Mouse (Mus musculus) hindbrain, embryonic 10.5 days (tissue): ENCODE measurements around the gene Oprd1. TPM values are rescaled to one million over a fixed set of nuclear protein-coding genes. Genes with fewer than 3 reads are reported as not detected.

ENCODE experiments used
- DNase-seq: peaks from one replicate; pipeline ENCODE4 v3.0.0-alpha.2; 2017; ENCODE audit warnings: low spot score
- H3K27ac ChIP-seq: fragments of 300-500 bp; sonication (generic); 2 replicates; pipeline ENCODE4 v1.5.1; 2016; ENCODE audit warnings: mild to moderate bottlenecking, moderate library complexity
- H3K27me3 ChIP-seq: fragments of 300-500 bp; sonication (generic); 2 replicates; pipeline ENCODE4 v1.6.1; 2016; ENCODE audit warnings: mild to moderate bottlenecking; ENCODE audit not compliant: poor library complexity, insufficient read depth, severe bottlenecking
- H3K36me3 ChIP-seq: fragments of 300-500 bp; sonication (generic); 2 replicates; pipeline ENCODE4 v1.6.1; 2016; ENCODE audit warnings: mild to moderate bottlenecking, moderate library complexity
- H3K4me1 ChIP-seq: fragments of 300-500 bp; sonication (generic); replicated peaks from 2 replicates; pipeline ENCODE4 v1.6.1; 2016; ENCODE audit warnings: mild to moderate bottlenecking
- H3K4me3 ChIP-seq: fragments of 300-500 bp; sonication (generic); 2 replicates; pipeline ENCODE4 v1.5.1; 2016; ENCODE audit warnings: mild to moderate bottlenecking, moderate library complexity
- H3K9me3 ChIP-seq: fragments of 300-500 bp; sonication (generic); 2 replicates; pipeline ENCODE4 v1.6.1; 2016; ENCODE audit warnings: mild to moderate bottlenecking, moderate library complexity
- WGBS: fragments of 180-500 bp; shearing (Covaris S2); methylation state at CpG from one replicate; pipeline ENCODE4 v1.1.7; 2016; 5-methylcytosine and 5-hydroxymethylcytosine counted together
- polyA plus RNA-seq: library from polyadenylated mRNA; unstranded; fragments of >200 nt; fragmentation: Nextera tagmentation; extraction: Ambion mirVana; gene quantifications from 2 replicates; pipeline ENCODE4 v1.2.1, GENCODE M21; 2016

The Oprd1 gene
- polyA plus RNA-seq, 1 experiment from 2014 or later: 0.07 TPM

DNA sequence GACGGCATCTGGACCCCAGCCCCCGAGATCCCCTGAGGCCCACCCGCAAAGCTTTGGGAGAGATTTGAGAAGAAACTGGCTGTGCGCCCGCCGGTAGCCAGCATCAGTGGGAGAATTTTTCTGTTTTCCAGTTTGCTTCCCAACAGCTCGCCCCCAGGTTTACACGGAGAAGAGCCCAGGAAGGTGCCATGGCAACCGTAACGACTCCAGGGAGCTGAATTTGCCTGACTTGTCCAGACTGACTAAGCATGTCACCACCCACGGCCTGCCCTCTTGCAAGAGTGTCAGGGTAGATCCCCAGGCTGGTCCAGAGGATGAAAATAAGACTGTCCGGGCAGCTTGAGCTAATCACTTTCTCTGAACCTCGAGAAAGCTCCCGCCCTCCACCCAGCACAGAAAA, 21.4 kb upstream of the Oprd1 start:
- Histone ChIP-seq H3K9me3 (no peaks in the 10 kb centered on the region), H3K36me3 (no peaks in the 10 kb centered on the region), H3K4me1 (peaks cover 17% of the 10 kb centered on the region), H3K27me3 (no peaks in the 10 kb centered on the region), H3K4me3 (no peak overlapping the region), H3K27ac (no peak overlapping the region)
- no peak for DNase-seq
- 58% methylated on average over 14 of the region's 14 CpGs for WGBS

DNA sequence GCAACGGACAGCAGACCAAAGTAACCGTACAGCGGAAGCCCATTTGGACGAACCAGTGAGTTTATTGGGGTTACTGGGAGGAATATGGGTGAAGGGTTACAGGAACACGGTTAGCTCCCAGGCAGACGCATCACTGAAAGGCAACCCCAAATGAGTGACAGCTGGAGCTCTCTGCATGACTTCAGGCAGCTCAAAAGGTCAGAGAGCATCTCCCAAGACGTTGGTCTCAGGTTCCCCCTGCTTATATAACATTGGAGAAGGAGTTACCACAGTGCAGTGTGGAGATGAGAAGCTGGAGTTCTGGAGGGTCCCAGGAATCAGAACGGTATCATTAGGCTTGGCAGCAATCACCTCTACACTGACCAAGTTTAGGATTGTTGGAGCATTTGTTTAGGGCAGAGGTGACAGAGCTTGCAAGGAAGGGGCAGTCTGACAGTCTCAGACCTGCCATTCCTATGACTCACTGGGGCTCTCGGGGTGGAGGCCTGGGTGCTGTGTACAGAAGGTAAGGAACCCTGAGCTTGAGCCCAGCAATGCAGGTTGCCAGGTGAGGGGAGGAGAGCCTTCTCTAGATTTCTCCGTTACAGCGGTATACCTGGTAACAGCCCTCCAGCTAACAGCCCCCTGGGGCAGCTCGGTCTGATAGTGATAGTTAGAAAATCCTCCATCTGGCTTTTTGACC, 12.8 kb upstream of the Oprd1 start:
- DNase-seq: peak; percentile 23
- peak overlapping the region; percentile 29; the same call in 1 of the 2 replicates for H3K27ac ChIP-seq
- H3K9me3 ChIP-seq: peaks cover 5% of the 10 kb centered on the region; the same call in 1 of the 2 replicates
- no peaks in the 10 kb centered on the region for H3K27me3 ChIP-seq
- H3K36me3 ChIP-seq: no peaks in the 10 kb centered on the region
- no peak overlapping the region for H3K4me3 ChIP-seq
- 52% methylated on average over 12 of the region's 12 CpGs for WGBS
- H3K4me1 ChIP-seq: peaks cover 20% of the 10 kb centered on the region

DNA sequence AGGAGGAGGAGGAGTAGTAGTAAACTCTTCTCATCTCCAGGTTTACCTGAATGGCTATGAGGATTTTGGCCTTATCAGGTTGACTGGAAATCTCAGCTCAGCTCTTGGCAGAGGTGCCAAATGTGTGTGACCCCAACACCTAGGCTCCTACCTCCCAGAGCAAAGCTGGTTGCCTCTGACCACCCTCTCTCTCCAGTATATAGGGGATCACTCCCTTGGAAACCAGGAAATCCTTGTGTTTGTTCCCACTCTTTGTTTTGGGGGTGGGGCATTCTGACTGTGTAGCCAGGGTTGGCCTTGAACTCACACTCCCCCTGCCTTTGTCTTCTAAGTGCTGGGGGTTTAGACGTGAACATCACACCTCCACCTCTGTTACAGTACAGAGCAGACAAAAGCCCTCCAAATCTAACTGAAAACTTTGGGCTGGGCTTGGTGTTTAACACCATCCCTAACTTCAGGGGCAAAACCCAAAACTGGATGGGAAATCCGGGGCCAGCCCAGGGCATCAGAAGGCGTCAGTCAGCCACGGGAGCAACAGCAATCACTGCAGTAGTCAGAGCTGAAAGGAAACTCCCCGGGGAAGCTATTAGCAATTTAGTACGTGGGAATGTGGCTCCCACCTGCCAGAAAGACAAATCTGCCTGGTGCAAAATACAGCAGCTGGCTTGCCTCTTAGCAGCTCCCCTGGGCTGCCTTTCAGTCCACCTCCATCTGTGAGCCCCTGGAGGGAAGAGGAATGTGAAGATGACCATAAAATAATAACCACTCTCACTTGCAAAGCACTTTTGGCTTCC, 10.8 kb upstream of the Oprd1 start:
- no peak for DNase-seq
- no peaks in the 10 kb centered on the region for H3K27me3 ChIP-seq
- peaks cover 5% of the 10 kb centered on the region; the same call in 1 of the 2 replicates for H3K9me3 ChIP-seq
- 6% methylated on average over 6 of the region's 6 CpGs for WGBS
- H3K36me3 ChIP-seq: no peaks in the 10 kb centered on the region
- H3K27ac ChIP-seq: no peak overlapping the region
- peaks cover 20% of the 10 kb centered on the region for H3K4me1 ChIP-seq
- no peak overlapping the region for H3K4me3 ChIP-seq

DNA sequence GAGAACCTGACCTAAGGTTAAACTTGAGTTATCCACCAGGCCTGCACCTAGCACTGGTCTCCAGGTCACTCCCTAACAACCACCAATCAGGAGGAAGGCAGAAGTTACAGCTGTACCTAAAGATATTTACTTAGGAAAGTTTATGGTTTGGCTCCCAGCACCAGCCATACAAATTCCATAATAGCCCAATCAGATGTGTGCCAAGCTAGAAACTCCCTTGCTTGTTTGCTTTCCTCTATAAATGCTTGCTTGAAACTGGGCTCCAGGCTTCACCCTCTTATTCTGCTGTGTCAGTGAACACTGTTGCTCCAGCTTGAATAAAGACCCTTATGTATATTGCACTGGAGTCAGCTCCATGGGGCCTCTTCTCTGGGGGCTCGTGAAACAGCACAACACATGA, 7.4 kb upstream of the Oprd1 start:
- no peaks in the 10 kb centered on the region for H3K36me3 ChIP-seq
- WGBS: 79% methylated on average over 1 of the region's 1 CpGs
- peaks cover 13% of the 10 kb centered on the region for H3K4me1 ChIP-seq
- H3K27ac ChIP-seq: no peak overlapping the region
- H3K4me3 ChIP-seq: no peak overlapping the region
- no peak for DNase-seq
- peaks cover 5% of the 10 kb centered on the region; the same call in 1 of the 2 replicates for H3K9me3 ChIP-seq
- 0 out of 2 replicates have a peak, but pooled peaks cover 2% of the 10 kb centered on the region for H3K27me3 ChIP-seq

DNA sequence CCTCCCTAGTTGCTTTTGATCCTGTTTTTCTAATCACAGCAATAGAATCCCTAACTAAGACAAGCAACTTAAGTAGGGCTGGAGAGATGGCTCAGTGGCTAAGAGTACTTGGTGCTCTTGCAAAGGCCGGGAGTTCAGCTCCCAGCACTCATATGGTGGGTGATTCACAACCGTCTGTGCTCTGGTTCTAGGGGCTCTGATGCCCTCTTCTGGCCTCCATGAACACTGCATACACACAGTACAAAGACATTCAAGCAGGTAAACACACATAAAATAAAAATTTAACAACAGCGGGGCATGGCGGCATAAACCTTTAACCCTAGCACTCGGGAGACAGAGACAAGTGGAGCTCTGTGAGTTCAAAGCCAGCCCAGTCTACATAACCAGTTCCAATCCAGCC, 1.9 kb upstream of the Oprd1 start:
- Histone ChIP-seq H3K27me3 (peaks cover 55% of the 10 kb centered on the region), H3K36me3 (no peaks in the 10 kb centered on the region), H3K4me3 (no peak overlapping the region), H3K4me1 (peaks cover 12% of the 10 kb centered on the region), H3K27ac (no peak overlapping the region), H3K9me3 (0 out of 2 replicates have a peak, but pooled peaks cover 2% of the 10 kb centered on the region)
- 77% methylated on average over 5 of the region's 5 CpGs for WGBS
- no peak for DNase-seq

DNA sequence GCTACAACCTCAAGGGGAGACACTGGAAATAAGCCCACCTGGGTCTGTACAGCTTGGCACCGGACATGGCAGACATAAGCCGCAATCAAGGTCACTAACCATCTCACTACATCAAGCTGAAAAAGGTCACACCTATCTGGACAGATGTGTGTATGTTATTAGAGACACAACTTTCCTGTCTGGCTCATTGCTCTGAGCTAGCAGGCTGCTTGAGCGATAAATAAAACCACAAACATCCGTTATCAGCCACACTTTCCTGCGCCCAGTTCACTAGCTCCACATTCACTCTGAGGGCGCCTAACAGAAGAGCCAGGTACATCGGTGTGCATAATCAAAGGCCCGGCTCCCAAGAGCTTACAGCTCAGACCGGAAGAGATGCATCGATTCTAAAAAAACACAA, 806 bp upstream of the Oprd1 start:
- no peak overlapping the region for H3K27ac ChIP-seq
- 43% methylated on average over 10 of the region's 10 CpGs for WGBS
- peak overlapping the region; percentile 55; the same call in 1 of the 2 replicates for H3K4me3 ChIP-seq
- no peak for DNase-seq
- peaks cover 65% of the 10 kb centered on the region for H3K27me3 ChIP-seq
- H3K9me3 ChIP-seq: 0 out of 2 replicates have a peak, but pooled peaks cover 2% of the 10 kb centered on the region
- H3K36me3 ChIP-seq: no peaks in the 10 kb centered on the region
- peaks cover 12% of the 10 kb centered on the region for H3K4me1 ChIP-seq

DNA sequence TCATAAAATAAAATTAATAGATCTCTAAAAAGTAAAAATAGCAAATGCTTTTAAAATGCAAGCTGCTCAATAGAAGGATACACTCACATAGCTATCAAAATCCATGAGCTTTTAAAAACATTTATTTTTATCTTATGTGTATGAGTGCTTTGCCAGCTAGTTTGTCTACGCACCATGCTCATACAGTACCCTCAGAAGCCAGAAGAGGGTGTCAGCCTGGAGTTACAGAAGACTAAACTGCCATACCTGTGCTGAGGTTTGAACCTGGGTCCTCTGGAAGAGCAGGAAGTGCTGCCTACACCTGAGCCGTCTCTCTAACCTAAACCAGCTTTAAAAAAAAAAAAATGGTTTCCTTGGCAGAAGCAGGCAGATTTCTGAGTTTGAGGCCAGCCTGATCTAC, 5.6 kb downstream of the Oprd1 start:
- 88% methylated on average over 2 of the region's 2 CpGs for WGBS
- H3K27me3 ChIP-seq: peaks cover 34% of the 10 kb centered on the region
- H3K4me1 ChIP-seq: peaks cover under 1% of the 10 kb centered on the region
- no peak for DNase-seq
- no peaks in the 10 kb centered on the region for H3K9me3 ChIP-seq
- no peaks in the 10 kb centered on the region for H3K36me3 ChIP-seq
- no peak overlapping the region for H3K27ac ChIP-seq
- H3K4me3 ChIP-seq: no peak overlapping the region

DNA sequence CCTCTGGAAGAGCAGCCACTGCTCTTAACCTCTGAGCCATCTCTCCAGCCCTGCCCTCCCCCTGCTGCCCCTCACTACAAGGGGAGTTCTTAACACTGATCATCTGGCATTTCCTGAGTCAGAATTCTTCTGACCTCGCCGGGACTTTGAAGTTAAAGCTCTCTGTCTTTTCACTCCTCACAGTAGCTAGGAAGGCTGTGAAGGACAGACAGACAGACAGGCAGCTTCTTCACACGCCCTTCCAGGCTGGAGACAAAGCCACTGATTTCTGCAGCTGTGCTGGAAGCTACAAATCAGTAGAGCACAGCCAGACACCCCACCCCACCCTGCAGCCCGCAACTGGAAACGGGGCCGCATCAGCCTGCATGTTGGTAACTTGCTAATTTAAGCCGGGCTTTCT, 7.3 kb downstream of the Oprd1 start:
- Histone ChIP-seq H3K9me3 (no peaks in the 10 kb centered on the region), H3K27me3 (peaks cover 18% of the 10 kb centered on the region), H3K36me3 (no peaks in the 10 kb centered on the region), H3K4me3 (no peak overlapping the region), H3K27ac (no peak overlapping the region), H3K4me1 (no peaks in the 10 kb centered on the region; the same call in 1 of the 2 replicates)
- no peak for DNase-seq
- WGBS: 83% methylated on average over 7 of the region's 7 CpGs

DNA sequence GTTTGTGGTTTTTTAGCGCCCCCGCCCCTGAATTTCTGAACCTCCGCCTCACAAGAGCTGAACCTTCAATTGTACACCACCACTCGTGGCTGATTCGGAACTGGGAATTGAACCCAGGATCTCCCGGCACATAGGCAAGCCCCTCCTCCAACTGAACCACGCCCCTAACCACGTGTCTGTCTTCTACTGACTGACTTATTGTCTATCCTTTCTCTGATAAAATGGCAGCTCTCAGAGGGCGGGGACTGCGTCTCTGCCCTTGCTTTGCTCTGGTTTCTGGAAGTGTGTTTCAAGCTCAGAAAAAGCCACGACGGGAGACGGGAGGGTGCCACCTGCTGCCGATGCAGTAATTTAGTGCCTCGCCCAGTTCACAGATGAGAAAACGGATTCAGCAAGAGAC, 10.4 kb downstream of the Oprd1 start:
- no peaks in the 10 kb centered on the region for H3K9me3 ChIP-seq
- DNase-seq: no peak
- no peaks in the 10 kb centered on the region for H3K27me3 ChIP-seq
- peaks cover 11% of the 10 kb centered on the region for H3K4me1 ChIP-seq
- 73% methylated on average over 16 of the region's 16 CpGs for WGBS
- H3K4me3 ChIP-seq: no peak overlapping the region
- H3K27ac ChIP-seq: no peak overlapping the region
- H3K36me3 ChIP-seq: no peaks in the 10 kb centered on the region

DNA sequence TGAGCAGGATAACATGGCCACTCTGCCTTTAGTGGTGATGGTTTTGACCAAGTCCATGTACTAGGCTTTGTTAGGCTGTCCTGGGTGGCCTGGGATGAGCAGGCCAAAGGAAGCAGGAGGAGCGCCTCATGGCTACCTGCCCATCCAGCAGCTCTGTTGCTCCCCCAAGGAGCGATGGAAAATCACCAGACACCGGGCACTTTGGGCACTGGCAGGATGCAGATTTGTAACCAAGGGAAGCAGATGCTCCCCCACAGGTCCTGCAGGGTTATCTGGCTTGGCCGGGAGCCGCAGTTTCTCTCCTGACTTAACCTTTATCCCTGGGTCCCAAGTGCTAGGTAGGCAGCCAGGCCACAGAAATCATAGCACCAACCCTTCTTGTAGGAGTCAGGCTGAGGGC, 10.9 kb downstream of the Oprd1 start:
- WGBS: 94% methylated on average over 5 of the region's 5 CpGs

DNA sequence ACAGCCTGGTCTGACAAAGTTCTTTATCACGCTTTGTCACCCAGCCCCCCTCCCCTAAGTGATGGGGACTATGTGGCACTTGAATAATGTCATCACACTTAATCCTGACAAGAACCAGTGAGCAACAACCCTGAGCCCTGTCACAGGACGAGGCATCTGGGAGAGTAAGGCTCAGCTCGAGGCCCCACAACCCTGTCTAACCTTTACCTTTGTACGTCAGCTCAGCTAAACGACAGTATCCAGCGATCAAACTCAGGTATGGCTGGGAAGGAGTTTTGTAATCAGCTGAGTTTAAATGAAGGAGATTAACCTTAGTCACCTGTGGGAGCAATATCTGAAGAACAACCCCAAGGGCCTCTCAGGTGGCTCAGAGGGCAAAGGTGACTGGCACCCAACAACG, 12.0 kb downstream of the Oprd1 start:
- no peak overlapping the region for H3K4me3 ChIP-seq
- no peaks in the 10 kb centered on the region for H3K36me3 ChIP-seq
- H3K27ac ChIP-seq: no peak overlapping the region
- H3K4me1 ChIP-seq: peaks cover 15% of the 10 kb centered on the region
- no peak for DNase-seq
- H3K9me3 ChIP-seq: no peaks in the 10 kb centered on the region
- H3K27me3 ChIP-seq: no peaks in the 10 kb centered on the region
- WGBS: 87% methylated on average over 7 of the region's 7 CpGs

More for the DNA sequence above, 10.9 kb downstream of the Oprd1 start:
- Histone ChIP-seq H3K4me3 (no peak overlapping the region), H3K27me3 (no peaks in the 10 kb centered on the region), H3K9me3 (no peaks in the 10 kb centered on the region), H3K4me1 (peaks cover 15% of the 10 kb centered on the region), H3K36me3 (no peaks in the 10 kb centered on the region), H3K27ac (no peak overlapping the region)
- no peak for DNase-seq

DNA sequence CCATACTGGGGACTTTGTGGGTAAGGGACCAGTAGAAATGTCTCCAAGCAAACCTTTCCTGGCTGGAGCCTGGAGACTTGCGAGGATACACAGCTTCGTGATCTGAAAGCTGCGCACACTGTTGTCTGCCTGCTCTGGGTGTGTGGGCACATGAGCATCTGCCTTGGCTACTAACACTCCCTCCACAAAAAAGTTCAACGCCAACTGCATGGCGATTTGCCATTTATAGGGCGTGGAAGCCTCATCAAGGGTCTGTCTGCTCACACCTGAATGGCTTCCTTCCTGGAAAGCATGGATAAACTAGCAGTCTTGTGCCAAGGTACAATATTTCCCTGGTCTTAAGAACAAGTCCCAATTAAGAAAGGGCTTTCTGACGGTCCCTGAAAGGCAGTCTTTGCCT, 12.5 kb downstream of the Oprd1 start:
- Histone ChIP-seq H3K27me3 (no peaks in the 10 kb centered on the region), H3K4me3 (no peak overlapping the region), H3K9me3 (no peaks in the 10 kb centered on the region), H3K36me3 (no peaks in the 10 kb centered on the region), H3K27ac (no peak overlapping the region), H3K4me1 (peaks cover 15% of the 10 kb centered on the region)
- WGBS: 93% methylated on average over 7 of the region's 7 CpGs
- DNase-seq: no peak

DNA sequence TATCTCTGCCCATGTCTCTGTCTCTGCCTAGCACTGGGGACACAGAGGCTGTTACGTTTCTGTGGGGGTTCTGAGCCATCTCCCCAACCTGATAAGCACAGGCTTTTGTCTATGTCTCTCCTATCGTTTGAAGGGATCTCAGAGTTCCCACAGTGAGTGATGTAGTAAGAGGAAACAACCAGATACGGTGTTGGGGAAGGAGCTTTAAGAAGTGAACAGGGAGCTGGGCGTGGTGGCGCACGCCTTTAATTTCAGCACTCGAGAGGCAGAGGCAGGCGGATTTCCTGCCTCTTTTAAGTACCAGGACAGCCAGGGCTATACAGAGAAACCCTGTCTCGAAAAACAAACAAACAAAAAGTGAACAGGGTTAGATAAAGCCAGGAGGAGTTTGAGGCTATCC, 13.2 kb downstream of the Oprd1 start:
- H3K9me3 ChIP-seq: no peaks in the 10 kb centered on the region
- 90% methylated on average over 9 of the region's 9 CpGs for WGBS
- H3K4me1 ChIP-seq: peaks cover 15% of the 10 kb centered on the region
- no peak overlapping the region for H3K27ac ChIP-seq
- no peak for DNase-seq
- no peaks in the 10 kb centered on the region for H3K36me3 ChIP-seq
- no peaks in the 10 kb centered on the region for H3K27me3 ChIP-seq
- no peak overlapping the region for H3K4me3 ChIP-seq
